Mouse (Mus musculus): Measurements from ENCODE around the gene 4933405L10Rik.

The 4933405L10Rik gene

GRCm38 (mm10) chr8:105700966-105701824, 6.3 kb upstream of the 4933405L10Rik start, which contains the start of the genes Acd and Pard6a:
TSS of gene Acd (minus strand) at chr8:105701102.
TSS of gene Pard6a (plus strand) at chr8:105701148.
- DNase-seq = peak; percentile 97

- DNase-seq = no peak
These were observed 5.5 kb upstream of the 4933405L10Rik start for GRCm38 (mm10) chr8:105702001-105702401.

- DNase-seq = no peak
These were observed 4.6 kb upstream of the 4933405L10Rik start for GRCm38 (mm10) chr8:105702731-105703415.

GRCm38 (mm10) chr8:105704146-105704812, 3.2 kb upstream of the 4933405L10Rik start:
- DNase-seq = no peak

GRCm38 (mm10) chr8:105704955-105705354, 2.5 kb upstream of the 4933405L10Rik start:
- DNase-seq = no peak

GRCm38 (mm10) chr8:105706426-105706825, 1.0 kb upstream of the 4933405L10Rik start:
- DNase-seq = no peak

- no peak for DNase-seq
These were observed 1.2 kb downstream of the 4933405L10Rik start for GRCm38 (mm10) chr8:105708675-105709074.

GRCm38 (mm10) chr8:105709317-105709716, 1.9 kb downstream of the 4933405L10Rik start:
- DNase-seq = no peak

- no peak for DNase-seq
These were observed 4.8 kb downstream of the 4933405L10Rik start for GRCm38 (mm10) chr8:105712286-105712685.

- DNase-seq = peak; percentile 95
These were observed 6.7 kb downstream of the 4933405L10Rik start for GRCm38 (mm10) chr8:105714139-105714538.

GRCm38 (mm10) chr8:105715042-105715441, 7.6 kb downstream of the 4933405L10Rik start:
- DNase-seq = peak; percentile 48

GRCm38 (mm10) chr8:105716302-105716945, 9.0 kb downstream of the 4933405L10Rik start:
- no peak for DNase-seq

GRCm38 (mm10) chr8:105719637-105720036, 12.2 kb downstream of the 4933405L10Rik start:
- no peak for DNase-seq

- no peak for DNase-seq
These were observed 15.4 kb downstream of the 4933405L10Rik start for GRCm38 (mm10) chr8:105722861-105723260.

GRCm38 (mm10) chr8:105725726-105726125, 18.3 kb downstream of the 4933405L10Rik start:
- DNase-seq = no peak

GRCm38 (mm10) chr8:105727397-105728124, 20.1 kb downstream of the 4933405L10Rik start:
- DNase-seq = peak; percentile 88

- DNase-seq = no peak
These were observed 24.7 kb downstream of the 4933405L10Rik start for GRCm38 (mm10) chr8:105732186-105732585.

- DNase-seq = no peak
These were observed 31.8 kb downstream of the 4933405L10Rik start for GRCm38 (mm10) chr8:105739216-105739615.

- DNase-seq = no peak
These were observed 35.8 kb downstream of the 4933405L10Rik start for GRCm38 (mm10) chr8:105743301-105743700.

- peak; percentile 95 for DNase-seq
These were observed 43.2 kb downstream of the 4933405L10Rik start for GRCm38 (mm10) chr8:105750606-105751005.

GRCm38 (mm10) chr8:105753916-105754315, 46.5 kb downstream of the 4933405L10Rik start:
- DNase-seq = no peak

GRCm38 (mm10) chr8:105754688-105755087, 47.2 kb downstream of the 4933405L10Rik start:
- no peak for DNase-seq
